Mouse (Mus musculus): Measurements from ENCODE around the gene Llgl1. TPM values are rescaled to one million over a fixed set of nuclear protein-coding genes. Genes with fewer than 3 reads are reported as not detected.

Gene Llgl1
- polyA plus RNA-seq, 1 experiment: 11.2 TPM

- H3K27ac ChIP-seq (ENCODE audit: control insufficient read depth, insufficient read depth, low read depth, low read length, poor library complexity): peak within 1 kb of the TSS; percentile 96
- under 1% methylated on average over 44 of the region's 44 CpGs for WGBS
- H3K4me3 ChIP-seq (replicated peaks; ENCODE audit: control insufficient read depth, low read depth, low read length): peak within 1 kb of the TSS; percentile 95
- TF ChIP-seq POLR2A (IDR thresholded peaks at IDR 0.05; ENCODE audit: borderline replicate concordance, control insufficient read depth, low read depth, low read length) (peak; percentile 51; the same call in 1 of the 2 replicates), CTCF (IDR thresholded peaks at IDR 0.05; ENCODE audit: control insufficient read depth, insufficient read depth, low read length) (no peak)
- peaks cover 7% of the 10 kb centered on the region; the same call in 1 of the 2 replicates for H3K4me1 ChIP-seq (ENCODE audit: control insufficient read depth, insufficient read depth, low read length)
Observed at GRCm38 (mm10) chr11:60728260-60728761, 28.8 kb downstream of the Llgl1 start, which contains the start of gene Mief2. Gene Mief2, plus strand, starts transcription at chr11:60728398.

GRCm38 (mm10) chr11:60729217-60729641 lies 29.7 kb downstream of the Llgl1 start:
- no peak overlapping the region for H3K4me3 ChIP-seq (replicated peaks; ENCODE audit: control insufficient read depth, low read depth, low read length)
- TF ChIP-seq CTCF (IDR thresholded peaks at IDR 0.05; ENCODE audit: control insufficient read depth, insufficient read depth, low read length) (no peak), POLR2A (IDR thresholded peaks at IDR 0.05; ENCODE audit: borderline replicate concordance, control insufficient read depth, low read depth, low read length) (no peak)
- peaks cover 7% of the 10 kb centered on the region; the same call in 1 of the 2 replicates for H3K4me1 ChIP-seq (ENCODE audit: control insufficient read depth, insufficient read depth, low read length)
- 0 out of 2 replicates have a peak overlapping the region, but pooled peaks have one; percentile 9 for H3K27ac ChIP-seq (ENCODE audit: control insufficient read depth, insufficient read depth, low read depth, low read length, poor library complexity)
- 79% methylated on average over 6 of the region's 6 CpGs for WGBS

GRCm38 (mm10) chr11:60730169-60730568 lies 30.6 kb downstream of the Llgl1 start:
- TF ChIP-seq CTCF (IDR thresholded peaks at IDR 0.05; ENCODE audit: control insufficient read depth, insufficient read depth, low read length): no peak
- no peak for TF ChIP-seq POLR2A (IDR thresholded peaks at IDR 0.05; ENCODE audit: borderline replicate concordance, control insufficient read depth, low read depth, low read length)
- Histone ChIP-seq H3K4me3 (replicated peaks; ENCODE audit: control insufficient read depth, low read depth, low read length) (no peak overlapping the region), H3K27ac (ENCODE audit: control insufficient read depth, insufficient read depth, low read depth, low read length, poor library complexity) (peak overlapping the region; percentile 39), H3K4me1 (ENCODE audit: control insufficient read depth, insufficient read depth, low read length) (peaks cover 7% of the 10 kb centered on the region; the same call in 1 of the 2 replicates)
- 64% methylated on average over 9 of the region's 9 CpGs for WGBS

- no peak for TF ChIP-seq CTCF (IDR thresholded peaks at IDR 0.05; ENCODE audit: control insufficient read depth, insufficient read depth, low read length)
- Histone ChIP-seq H3K4me1 (ENCODE audit: control insufficient read depth, insufficient read depth, low read length) (peaks cover 5% of the 10 kb centered on the region; the same call in 1 of the 2 replicates), H3K27ac (ENCODE audit: control insufficient read depth, insufficient read depth, low read depth, low read length, poor library complexity) (peak overlapping the region; percentile 54; the same call in 1 of the 2 replicates), H3K4me3 (replicated peaks; ENCODE audit: control insufficient read depth, low read depth, low read length) (no peak overlapping the region)
- 88% methylated on average over 14 of the region's 14 CpGs for WGBS
Observed at GRCm38 (mm10) chr11:60731251-60731650, 31.7 kb downstream of the Llgl1 start.

- 64% methylated on average over 2 of the region's 2 CpGs for WGBS
- no peak overlapping the region for H3K4me3 ChIP-seq (replicated peaks; ENCODE audit: control insufficient read depth, low read depth, low read length)
- no peak overlapping the region for H3K27ac ChIP-seq (ENCODE audit: control insufficient read depth, insufficient read depth, low read depth, low read length, poor library complexity)
- peaks cover 3% of the 10 kb centered on the region; the same call in 1 of the 2 replicates for H3K4me1 ChIP-seq (ENCODE audit: control insufficient read depth, insufficient read depth, low read length)
- TF ChIP-seq POLR2A (IDR thresholded peaks at IDR 0.05; ENCODE audit: borderline replicate concordance, control insufficient read depth, low read depth, low read length) (no peak), CTCF (IDR thresholded peaks at IDR 0.05; ENCODE audit: control insufficient read depth, insufficient read depth, low read length) (no peak)
Observed at GRCm38 (mm10) chr11:60734206-60734605, 34.7 kb downstream of the Llgl1 start.

- TF ChIP-seq CTCF (IDR thresholded peaks at IDR 0.05; ENCODE audit: control insufficient read depth, insufficient read depth, low read length): no peak
- TF ChIP-seq POLR2A (IDR thresholded peaks at IDR 0.05; ENCODE audit: borderline replicate concordance, control insufficient read depth, low read depth, low read length): no peak
- 75% methylated on average over 5 of the region's 5 CpGs for WGBS
- H3K27ac ChIP-seq (ENCODE audit: control insufficient read depth, insufficient read depth, low read depth, low read length, poor library complexity): no peak overlapping the region
Observed at GRCm38 (mm10) chr11:60735191-60735590, 35.7 kb downstream of the Llgl1 start.

GRCm38 (mm10) chr11:60736491-60736890 lies 37.0 kb downstream of the Llgl1 start:
- WGBS: 81% methylated on average over 3 of the region's 3 CpGs
- Histone ChIP-seq H3K4me3 (replicated peaks; ENCODE audit: control insufficient read depth, low read depth, low read length) (no peak overlapping the region), H3K27ac (ENCODE audit: control insufficient read depth, insufficient read depth, low read depth, low read length, poor library complexity) (no peak overlapping the region), H3K4me1 (ENCODE audit: control insufficient read depth, insufficient read depth, low read length) (peaks cover 2% of the 10 kb centered on the region; the same call in 1 of the 2 replicates)
- TF ChIP-seq CTCF (IDR thresholded peaks at IDR 0.05; ENCODE audit: control insufficient read depth, insufficient read depth, low read length): no peak
- no peak for TF ChIP-seq POLR2A (IDR thresholded peaks at IDR 0.05; ENCODE audit: borderline replicate concordance, control insufficient read depth, low read depth, low read length)

More at GRCm38 (mm10) chr11:60735191-60735590, 35.7 kb downstream of the Llgl1 start:
- Histone ChIP-seq H3K4me1 (ENCODE audit: control insufficient read depth, insufficient read depth, low read length) (peaks cover 2% of the 10 kb centered on the region; the same call in 1 of the 2 replicates), H3K4me3 (replicated peaks; ENCODE audit: control insufficient read depth, low read depth, low read length) (no peak overlapping the region)

- TF ChIP-seq POLR2A (IDR thresholded peaks at IDR 0.05; ENCODE audit: borderline replicate concordance, control insufficient read depth, low read depth, low read length) (no peak), CTCF (IDR thresholded peaks at IDR 0.05; ENCODE audit: control insufficient read depth, insufficient read depth, low read length) (no peak)
Observed at GRCm38 (mm10) chr11:60737450-60737849, 37.9 kb downstream of the Llgl1 start.

More at GRCm38 (mm10) chr11:60737450-60737849, 37.9 kb downstream of the Llgl1 start:
- H3K4me1 ChIP-seq (ENCODE audit: control insufficient read depth, insufficient read depth, low read length): 0 out of 2 replicates have a peak, but pooled peaks cover 1% of the 10 kb centered on the region
- no peak overlapping the region for H3K27ac ChIP-seq (ENCODE audit: control insufficient read depth, insufficient read depth, low read depth, low read length, poor library complexity)
- H3K4me3 ChIP-seq (replicated peaks; ENCODE audit: control insufficient read depth, low read depth, low read length): no peak overlapping the region

Data from bone marrow, adult 2 months (tissue).